Mouse (Mus musculus) hindbrain, embryonic 10.5 days (tissue): ENCODE results near the gene Prim2. TPM values are rescaled to one million over a fixed set of nuclear protein-coding genes. Genes with fewer than 3 reads are reported as not detected.

Experiments
- DNase-seq: peaks from one replicate; pipeline ENCODE4 v3.0.0-alpha.2; 2017; ENCODE audit warnings: low spot score
- H3K27ac ChIP-seq: fragments of 300-500 bp; sonication (generic); 2 replicates; pipeline ENCODE4 v1.5.1; 2016; ENCODE audit warnings: mild to moderate bottlenecking, moderate library complexity
- H3K27me3 ChIP-seq: fragments of 300-500 bp; sonication (generic); 2 replicates; pipeline ENCODE4 v1.6.1; 2016; ENCODE audit warnings: mild to moderate bottlenecking; ENCODE audit not compliant: poor library complexity, insufficient read depth, severe bottlenecking
- H3K36me3 ChIP-seq: fragments of 300-500 bp; sonication (generic); 2 replicates; pipeline ENCODE4 v1.6.1; 2016; ENCODE audit warnings: mild to moderate bottlenecking, moderate library complexity
- H3K4me1 ChIP-seq: fragments of 300-500 bp; sonication (generic); replicated peaks from 2 replicates; pipeline ENCODE4 v1.6.1; 2016; ENCODE audit warnings: mild to moderate bottlenecking
- H3K4me3 ChIP-seq: fragments of 300-500 bp; sonication (generic); 2 replicates; pipeline ENCODE4 v1.5.1; 2016; ENCODE audit warnings: mild to moderate bottlenecking, moderate library complexity
- H3K9me3 ChIP-seq: fragments of 300-500 bp; sonication (generic); 2 replicates; pipeline ENCODE4 v1.6.1; 2016; ENCODE audit warnings: mild to moderate bottlenecking, moderate library complexity
- WGBS: fragments of 180-500 bp; shearing (Covaris S2); methylation state at CpG from one replicate; pipeline ENCODE4 v1.1.7; 2016; 5-methylcytosine and 5-hydroxymethylcytosine counted together
- polyA plus RNA-seq: library from polyadenylated mRNA; unstranded; fragments of >200 nt; fragmentation: Nextera tagmentation; extraction: Ambion mirVana; gene quantifications from 2 replicates; pipeline ENCODE4 v1.2.1, GENCODE M21; 2016

Gene Prim2
- polyA plus RNA-seq, 1 experiment from 2014 or later, result 44.4 TPM

DNA sequence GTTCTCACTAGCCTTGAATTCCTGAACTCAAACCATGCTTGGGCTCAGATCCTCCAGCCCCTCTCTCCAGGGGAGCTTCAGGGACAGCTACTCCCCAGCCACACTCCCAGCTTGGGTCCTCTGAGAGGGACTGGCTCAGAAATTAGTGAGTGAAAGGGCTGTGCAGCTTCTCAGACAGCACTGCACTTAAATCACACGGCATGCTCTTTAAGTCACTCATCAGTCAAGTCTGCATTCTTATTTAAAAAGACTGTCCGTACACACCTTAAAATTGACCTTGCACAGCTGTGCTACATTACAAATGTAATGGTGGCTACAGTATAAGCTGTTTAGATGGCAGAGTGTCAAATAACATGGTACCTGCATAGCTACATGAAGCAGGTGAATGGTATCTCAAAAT lies 114.0 kb downstream of the Prim2 start:
- H3K27ac ChIP-seq, result no peak overlapping the region
- no peaks in the 10 kb centered on the region for H3K9me3 ChIP-seq
- H3K4me3 ChIP-seq, result no peak overlapping the region
- H3K4me1 ChIP-seq, result no peaks in the 10 kb centered on the region
- no peaks in the 10 kb centered on the region for H3K36me3 ChIP-seq
- WGBS, result 83% methylated on average over 2 of the region's 2 CpGs
- no peaks in the 10 kb centered on the region for H3K27me3 ChIP-seq
- no peak for DNase-seq

DNA sequence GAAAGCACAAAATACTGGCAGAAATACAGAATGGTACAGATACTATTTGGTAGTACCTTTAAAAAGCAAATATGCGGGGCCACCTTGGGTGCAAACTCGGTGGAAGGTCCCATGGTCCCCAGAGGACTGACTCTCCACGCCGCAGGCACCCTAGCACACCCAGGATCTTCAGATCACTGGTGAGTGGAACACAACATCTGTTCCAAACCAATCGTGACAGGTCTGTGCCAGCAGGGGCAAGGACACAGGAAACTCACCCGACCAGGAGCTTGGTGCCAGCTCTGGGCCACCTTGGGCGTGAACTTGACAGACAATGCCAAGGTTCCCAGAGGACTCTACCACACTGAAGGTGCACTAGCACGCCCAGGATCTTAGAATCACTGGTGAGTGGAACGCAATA lies 118.2 kb downstream of the Prim2 start:
- 0 out of 2 replicates have a peak, but pooled peaks cover 2% of the 10 kb centered on the region for H3K9me3 ChIP-seq
- no peaks in the 10 kb centered on the region for H3K36me3 ChIP-seq
- no peaks in the 10 kb centered on the region for H3K27me3 ChIP-seq
- H3K4me3 ChIP-seq, result no peak overlapping the region
- no peaks in the 10 kb centered on the region for H3K4me1 ChIP-seq
- no peak overlapping the region for H3K27ac ChIP-seq
- 92% methylated on average over 9 of the region's 9 CpGs for WGBS
- no peak for DNase-seq

DNA sequence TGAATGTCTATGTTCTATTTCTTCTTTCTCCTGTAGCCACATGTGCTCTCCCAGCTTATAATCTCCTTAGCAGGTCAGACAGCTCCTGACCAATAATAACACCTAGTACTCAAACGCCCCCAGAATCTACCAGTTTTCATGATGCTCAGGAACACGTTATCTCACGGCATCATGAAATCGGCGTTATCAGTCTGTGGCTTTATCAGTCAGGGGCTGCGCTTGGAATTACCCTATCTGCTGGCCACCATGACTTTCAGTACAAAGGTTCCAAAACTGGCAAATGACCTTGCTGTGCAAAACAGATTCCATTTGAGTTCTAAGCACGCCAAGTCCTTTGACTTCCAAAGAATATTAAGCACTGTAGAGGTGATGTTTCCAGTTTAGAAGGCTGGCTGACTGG lies 127.9 kb downstream of the Prim2 start:
- Histone ChIP-seq H3K27ac (no peak overlapping the region), H3K27me3 (no peaks in the 10 kb centered on the region), H3K4me1 (no peaks in the 10 kb centered on the region), H3K36me3 (peaks cover 10% of the 10 kb centered on the region; the same call in 1 of the 2 replicates), H3K4me3 (no peak overlapping the region), H3K9me3 (no peaks in the 10 kb centered on the region)
- 97% methylated on average over 7 of the region's 7 CpGs for WGBS
- DNase-seq, result no peak

GRCm38 (mm10) chr1:33537948-33538347 lies 131.6 kb downstream of the Prim2 start:
- no peak overlapping the region for H3K4me3 ChIP-seq
- no peaks in the 10 kb centered on the region for H3K9me3 ChIP-seq
- DNase-seq, result no peak
- H3K27me3 ChIP-seq, result no peaks in the 10 kb centered on the region
- H3K36me3 ChIP-seq, result peaks cover 14% of the 10 kb centered on the region; the same call in 1 of the 2 replicates
- no peak overlapping the region for H3K27ac ChIP-seq
- no peaks in the 10 kb centered on the region; the same call in 1 of the 2 replicates for H3K4me1 ChIP-seq

GRCm38 (mm10) chr1:33536272-33537004 lies 133.2 kb downstream of the Prim2 start:
- no peaks in the 10 kb centered on the region for H3K27me3 ChIP-seq
- no peaks in the 10 kb centered on the region for H3K9me3 ChIP-seq
- WGBS, result 96% methylated on average over 4 of the region's 4 CpGs
- H3K27ac ChIP-seq, result no peak overlapping the region
- DNase-seq, result no peak
- peaks cover 6% of the 10 kb centered on the region; the same call in 1 of the 2 replicates for H3K4me1 ChIP-seq
- H3K36me3 ChIP-seq, result peaks cover 14% of the 10 kb centered on the region; the same call in 1 of the 2 replicates
- no peak overlapping the region for H3K4me3 ChIP-seq

GRCm38 (mm10) chr1:33535140-33535686 lies 134.4 kb downstream of the Prim2 start:
- no peaks in the 10 kb centered on the region for H3K27me3 ChIP-seq
- whole genome bisulfite sequencing, result 92% methylated on average over 2 of the region's 2 CpGs
- H3K36me3 ChIP-seq, result peaks cover 14% of the 10 kb centered on the region; the same call in 1 of the 2 replicates
- peaks cover 9% of the 10 kb centered on the region; the same call in 1 of the 2 replicates for H3K4me1 ChIP-seq
- H3K4me3 ChIP-seq, result no peak overlapping the region
- DNase-seq, result no peak
- no peaks in the 10 kb centered on the region for H3K9me3 ChIP-seq
- no peak overlapping the region for H3K27ac ChIP-seq

DNA sequence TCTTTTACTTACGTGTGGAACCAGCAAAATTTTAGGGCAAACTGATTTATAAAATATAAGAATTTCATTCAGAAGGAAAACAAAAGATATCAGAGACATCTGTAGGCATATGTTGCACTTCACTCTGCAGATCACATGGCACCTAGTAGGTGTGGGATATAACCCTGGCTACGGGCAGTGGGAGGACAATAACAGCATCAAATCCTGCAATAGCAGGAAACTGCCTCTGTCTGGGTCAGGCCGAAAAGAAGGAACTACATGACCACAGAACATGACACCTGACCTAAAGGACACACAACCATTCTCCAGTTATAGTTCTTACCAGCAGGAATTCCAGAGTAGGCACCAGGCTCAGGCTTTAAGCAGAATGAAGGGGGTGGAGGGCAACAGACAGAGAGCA lies 137.7 kb downstream of the Prim2 start:
- Histone ChIP-seq H3K4me3 (no peak overlapping the region), H3K4me1 (peaks cover 9% of the 10 kb centered on the region; the same call in 1 of the 2 replicates), H3K9me3 (no peaks in the 10 kb centered on the region), H3K36me3 (peaks cover 6% of the 10 kb centered on the region; the same call in 1 of the 2 replicates), H3K27me3 (no peaks in the 10 kb centered on the region), H3K27ac (no peak overlapping the region)
- WGBS, result 77% methylated on average over 3 of the region's 3 CpGs
- no peak for DNase-seq

DNA sequence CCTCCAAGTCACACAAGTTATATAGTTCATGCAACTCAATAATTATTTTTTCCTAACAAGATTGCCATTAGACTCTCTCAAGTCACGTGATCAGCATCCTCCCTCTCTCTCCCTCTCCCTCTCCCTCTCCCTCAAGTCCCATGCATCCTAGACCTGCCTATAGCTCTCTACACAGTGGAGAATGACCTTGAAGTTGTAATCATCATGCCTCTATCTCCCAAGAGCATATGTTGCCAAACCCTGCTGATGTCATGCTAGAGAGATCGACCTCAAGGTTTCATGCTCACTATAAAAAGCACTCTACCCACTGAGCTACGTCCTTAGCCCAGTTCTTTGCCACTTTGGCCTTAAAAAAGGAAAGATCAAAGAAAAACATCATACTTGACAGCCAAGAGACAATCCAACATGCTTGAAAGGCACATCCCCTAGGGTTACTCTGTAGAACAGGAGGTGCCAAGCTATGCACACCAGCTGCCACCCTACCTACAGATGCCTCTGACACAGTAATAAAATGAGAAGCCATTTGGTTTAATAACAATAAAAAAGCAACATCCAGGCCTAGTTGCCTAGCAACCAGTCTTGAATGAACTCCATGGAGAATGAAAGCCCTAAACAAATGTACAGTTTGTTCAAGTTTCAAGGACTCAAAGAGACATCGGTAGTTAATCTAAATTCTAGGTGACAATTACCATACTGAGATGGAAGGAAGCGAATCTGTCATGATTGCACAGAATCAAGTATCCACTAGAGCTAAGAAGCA lies 138.3 kb downstream of the Prim2 start:
- H3K27me3 ChIP-seq, result no peaks in the 10 kb centered on the region
- no peak for DNase-seq
- H3K36me3 ChIP-seq, result no peaks in the 10 kb centered on the region; the same call in 1 of the 2 replicates
- H3K9me3 ChIP-seq, result no peaks in the 10 kb centered on the region
- peaks cover 9% of the 10 kb centered on the region; the same call in 1 of the 2 replicates for H3K4me1 ChIP-seq
- WGBS, result 85% methylated on average over 5 of the region's 5 CpGs
- H3K27ac ChIP-seq, result no peak overlapping the region
- no peak overlapping the region for H3K4me3 ChIP-seq

- 96% methylated on average over 2 of the region's 2 CpGs for WGBS
- Histone ChIP-seq H3K4me1 (peaks cover 9% of the 10 kb centered on the region; the same call in 1 of the 2 replicates), H3K9me3 (no peaks in the 10 kb centered on the region), H3K27me3 (no peaks in the 10 kb centered on the region), H3K27ac (no peak overlapping the region), H3K4me3 (no peak overlapping the region), H3K36me3 (no peaks in the 10 kb centered on the region)
- no peak for DNase-seq
Observed at GRCm38 (mm10) chr1:33530491-33530890, 139.1 kb downstream of the Prim2 start.

DNA sequence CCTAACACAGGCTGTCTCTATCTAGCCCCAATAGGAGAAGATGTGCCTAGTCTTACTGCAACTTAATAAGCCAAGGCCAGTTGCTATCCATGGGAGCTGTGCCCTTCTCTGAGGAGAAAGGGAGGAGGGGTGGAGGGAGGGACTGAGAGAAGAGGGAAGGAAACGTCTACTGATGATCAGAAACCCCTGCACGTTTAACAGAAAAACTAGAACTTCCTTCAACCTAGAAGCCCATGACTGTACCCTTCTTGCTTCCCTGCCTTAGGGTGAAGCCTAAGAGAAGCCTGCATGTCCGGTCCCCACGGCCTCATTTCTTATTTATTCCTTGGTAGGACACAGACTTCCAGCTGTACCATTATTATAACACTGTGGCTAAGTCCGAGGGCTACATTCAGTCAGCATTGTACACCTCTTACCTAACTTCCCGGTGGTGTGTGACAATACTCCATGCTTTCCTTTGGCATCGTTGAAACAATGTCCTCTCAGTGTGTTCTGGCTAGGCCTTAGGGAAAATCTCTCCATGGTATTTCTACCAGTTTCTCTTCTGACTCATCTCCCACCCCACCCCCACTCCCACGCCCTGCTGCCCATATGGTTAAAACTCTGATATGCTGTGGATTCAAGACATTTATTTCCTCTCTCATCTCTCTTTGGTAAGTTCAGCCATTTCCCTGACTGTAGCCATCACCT lies 139.9 kb downstream of the Prim2 start:
- 89% methylated on average over 8 of the region's 8 CpGs for WGBS
- H3K27ac ChIP-seq, result no peak overlapping the region
- H3K9me3 ChIP-seq, result no peaks in the 10 kb centered on the region
- peaks cover 9% of the 10 kb centered on the region; the same call in 1 of the 2 replicates for H3K4me1 ChIP-seq
- H3K36me3 ChIP-seq, result no peaks in the 10 kb centered on the region
- DNase-seq, result no peak
- no peaks in the 10 kb centered on the region for H3K27me3 ChIP-seq
- H3K4me3 ChIP-seq, result no peak overlapping the region

GRCm38 (mm10) chr1:33527352-33527863 lies 142.2 kb downstream of the Prim2 start:
- 85% methylated on average over 6 of the region's 6 CpGs for WGBS
- Histone ChIP-seq H3K4me1 (peaks cover 9% of the 10 kb centered on the region; the same call in 1 of the 2 replicates), H3K9me3 (no peaks in the 10 kb centered on the region), H3K27me3 (no peaks in the 10 kb centered on the region), H3K27ac (no peak overlapping the region), H3K36me3 (no peaks in the 10 kb centered on the region), H3K4me3 (no peak overlapping the region)
- no peak for DNase-seq

- Histone ChIP-seq H3K36me3 (no peaks in the 10 kb centered on the region), H3K4me1 (no peaks in the 10 kb centered on the region), H3K27ac (no peak overlapping the region), H3K9me3 (no peaks in the 10 kb centered on the region), H3K4me3 (no peak overlapping the region), H3K27me3 (no peaks in the 10 kb centered on the region)
- DNase-seq, result no peak
- 95% methylated on average over 5 of the region's 5 CpGs for WGBS
Observed at GRCm38 (mm10) chr1:33523223-33523622, 146.4 kb downstream of the Prim2 start.
